Mouse (Mus musculus): ENCODE results near the gene Atn1.

Atn1 gene

GRCm38 (mm10) chr6:124708289-124708889 lies 47.9 kb downstream of the Atn1 start:
- no peak for DNase-seq

GRCm38 (mm10) chr6:124706061-124706627 lies 50.2 kb downstream of the Atn1 start:
- no peak for DNase-seq

- no peak for DNase-seq
These were observed 51.9 kb downstream of the Atn1 start for GRCm38 (mm10) chr6:124704417-124704816.

GRCm38 (mm10) chr6:124703789-124704188 lies 52.5 kb downstream of the Atn1 start:
- DNase-seq = no peak

- DNase-seq = peak; percentile 80
These were observed 53.6 kb downstream of the Atn1 start for GRCm38 (mm10) chr6:124702784-124703103.

GRCm38 (mm10) chr6:124702102-124702783 lies 54.1 kb downstream of the Atn1 start:
- no peak for DNase-seq

- no peak for DNase-seq
These were observed 55.0 kb downstream of the Atn1 start for GRCm38 (mm10) chr6:124701338-124701737.

- peak; percentile 69 for DNase-seq
These were observed 56.2 kb downstream of the Atn1 start for GRCm38 (mm10) chr6:124699962-124700610.

- no peak for DNase-seq
These were observed 57.0 kb downstream of the Atn1 start for GRCm38 (mm10) chr6:124699366-124699765.

- DNase-seq = no peak
These were observed 57.6 kb downstream of the Atn1 start for GRCm38 (mm10) chr6:124698751-124699150.

GRCm38 (mm10) chr6:124696441-124697150 lies 59.7 kb downstream of the Atn1 start:
- DNase-seq = no peak

GRCm38 (mm10) chr6:124694166-124694955 lies 62.0 kb downstream of the Atn1 start:
- DNase-seq = peak; percentile 95

- DNase-seq = peak; percentile 70
These were observed 62.9 kb downstream of the Atn1 start for GRCm38 (mm10) chr6:124693243-124693981.
